Mouse (Mus musculus): ENCODE results near the gene Frmd4a.

- no peak for TF ChIP-seq CTCF (IDR thresholded peaks at IDR 0.05; ENCODE audit: low read depth)
- TF ChIP-seq EP300 (IDR thresholded peaks at IDR 0.05; ENCODE audit: low read depth): no peak
Measured at GRCm38 (mm10) chr2:4480180-4480579, 462.7 kb downstream of the Frmd4a start.

All from liver, postnatal 0 days (tissue).